Mouse (Mus musculus) gastrocnemius, postnatal 4 days (tissue): Measurements from ENCODE around the gene 1700092M07Rik. TPM values are rescaled to one million over a fixed set of nuclear protein-coding genes. Genes with fewer than 3 reads are reported as not detected.

Experiments used
- DNase-seq, 2 experiments: peaks; one replicate each; pipeline ENCODE4 v3.0.0; 2021 to 2022; ENCODE audit warnings: low spot score in 2 of 2, mixed read lengths in 2 of 2
- total RNA-seq, 2 experiments: library from RNA; stranded (reverse); gene quantifications; 2 replicates each; pipeline ENCODE4 v1.2.3; 2021

The 1700092M07Rik gene
- total RNA-seq, 2 experiments from 2014 or later, result 2.5 TPM; not detected in 1

DNA sequence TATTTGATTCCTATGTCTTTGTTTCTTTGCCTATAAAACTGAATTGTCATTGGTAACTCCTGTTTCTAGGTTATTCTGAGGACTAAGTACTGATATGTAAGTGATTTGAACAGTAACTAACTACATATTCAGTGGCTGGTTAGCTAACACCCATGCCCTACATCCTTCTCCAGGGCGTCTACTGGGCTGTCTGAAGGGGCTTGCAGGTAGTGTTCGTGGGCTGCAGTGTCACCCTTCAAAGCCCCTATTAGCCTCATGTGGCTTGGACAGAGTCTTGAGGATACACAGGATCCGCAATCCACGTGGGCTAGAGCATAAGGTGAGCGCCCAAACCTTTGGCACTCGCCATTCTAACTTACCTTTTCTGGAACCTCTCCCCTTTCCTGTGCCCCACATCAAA, 872 bp upstream of the 1700092M07Rik start:
- DNase-seq, result no peak

DNA sequence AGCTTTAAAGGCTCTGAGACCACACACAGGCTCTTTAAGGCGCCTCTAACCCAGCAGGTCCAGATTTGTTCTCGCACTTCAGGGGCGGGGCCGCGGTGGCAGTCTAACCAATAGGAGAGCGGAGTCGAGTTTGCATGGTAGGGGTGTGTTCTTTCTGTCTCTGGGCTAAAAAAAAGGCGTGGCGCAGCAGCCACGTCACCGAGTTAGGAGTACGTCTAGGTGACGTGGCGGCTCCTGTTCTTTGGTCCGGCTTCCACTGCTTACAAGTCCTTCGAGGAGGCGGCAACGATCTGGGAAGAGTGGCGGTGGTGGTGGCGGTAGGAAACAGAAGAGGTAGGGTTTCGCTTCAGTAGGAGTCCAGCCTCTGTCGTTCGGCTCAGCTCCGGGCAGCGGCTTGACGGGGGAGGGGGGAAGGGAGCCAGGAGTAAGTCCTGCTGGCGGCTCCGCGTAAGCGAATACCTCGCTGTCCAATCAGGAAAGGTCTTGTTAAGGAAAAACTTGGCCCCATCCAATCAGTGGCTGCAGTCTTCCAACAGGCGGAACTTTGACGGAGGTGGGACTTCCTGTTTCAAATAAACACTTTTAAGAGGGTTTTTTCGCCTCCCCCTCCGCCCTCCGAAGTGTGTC, 838 bp downstream of the 1700092M07Rik start, which contains the start of gene Stx5a:
TSS of gene Stx5a (plus strand) at position 171 of the 627 bp plus-strand sequence.
- peak; percentile 83 to 94 for DNase-seq

DNA sequence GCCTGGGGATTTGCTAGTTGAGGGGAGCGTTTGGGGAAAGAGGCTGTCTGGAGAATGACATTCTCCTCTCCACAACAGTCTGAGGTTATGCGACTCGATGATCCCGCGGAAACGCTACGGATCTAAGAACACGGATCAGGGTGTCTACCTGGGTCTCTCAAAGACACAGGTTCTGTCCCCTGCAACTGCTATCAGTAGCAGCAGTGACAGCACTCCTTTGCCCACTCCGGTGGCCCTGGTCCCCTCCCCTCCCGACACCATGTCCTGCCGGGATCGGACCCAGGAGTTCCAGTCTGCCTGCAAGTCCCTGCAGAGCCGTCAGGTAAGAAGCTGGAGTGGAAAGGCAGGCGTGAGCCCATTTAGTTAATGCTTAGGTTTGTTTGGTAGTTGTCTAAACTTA, 1.7 kb downstream of the 1700092M07Rik start:
- DNase-seq, result peak in 1 of 2 experiments; percentile 13

DNA sequence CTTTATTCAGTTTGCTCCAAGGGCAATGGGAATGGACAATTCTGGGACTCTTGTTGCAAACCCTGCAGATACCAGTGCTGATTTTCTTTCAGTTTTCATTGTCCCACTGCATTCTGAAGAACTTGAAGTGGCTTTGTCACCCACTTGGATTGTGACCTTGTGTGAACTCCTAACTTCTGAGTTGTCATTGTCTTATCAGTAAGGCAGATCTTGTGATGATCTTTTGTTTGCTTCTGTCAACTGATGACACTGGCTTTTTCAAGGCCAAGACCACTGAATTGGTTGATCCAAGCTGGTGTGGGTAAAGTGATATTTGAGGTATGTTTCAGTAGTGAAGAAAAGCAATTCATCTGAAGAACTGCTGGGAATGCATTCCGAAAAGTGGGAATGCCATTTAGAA, 4.9 kb downstream of the 1700092M07Rik start:
- DNase-seq, result no peak

DNA sequence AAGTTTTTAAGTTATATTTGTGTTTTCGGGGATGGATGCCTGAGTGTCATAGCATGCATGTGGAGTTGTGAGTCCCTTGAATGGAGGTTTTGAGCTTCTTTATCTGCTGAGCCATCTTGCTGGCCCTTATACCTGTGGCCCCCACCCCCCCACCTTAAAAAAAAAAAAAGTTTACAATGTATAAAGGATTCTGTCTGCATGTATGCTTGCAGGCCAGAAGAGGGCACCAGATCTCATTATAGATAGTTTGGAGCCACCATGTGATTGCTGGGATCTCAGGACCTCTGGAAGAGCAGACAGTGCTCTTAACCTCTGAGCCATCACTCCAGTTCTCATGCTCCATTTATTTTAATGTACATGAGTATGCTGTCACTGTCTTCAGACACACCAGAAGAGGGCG, 6.8 kb downstream of the 1700092M07Rik start:
- DNase-seq, result no peak

DNA sequence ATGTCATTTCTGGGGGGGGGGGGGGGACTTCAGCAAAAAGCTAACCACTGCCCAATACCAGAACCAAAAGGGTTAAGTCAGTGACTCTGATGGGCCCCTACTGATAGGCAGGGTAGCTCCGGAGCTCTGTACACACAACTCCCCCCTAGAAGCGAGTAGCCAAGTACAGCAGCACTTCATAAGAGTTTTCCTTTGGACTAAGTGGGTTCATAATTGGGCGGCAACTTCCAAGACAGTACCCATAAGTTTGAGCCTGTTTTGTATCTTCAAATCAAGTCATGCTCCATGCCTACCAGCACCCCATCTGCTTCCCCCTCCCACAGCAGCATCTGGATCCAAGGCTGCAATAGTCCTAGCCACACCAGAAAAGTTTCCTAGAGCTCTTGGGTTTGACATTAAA, 15.1 kb downstream of the 1700092M07Rik start:
- no peak for DNase-seq

DNA sequence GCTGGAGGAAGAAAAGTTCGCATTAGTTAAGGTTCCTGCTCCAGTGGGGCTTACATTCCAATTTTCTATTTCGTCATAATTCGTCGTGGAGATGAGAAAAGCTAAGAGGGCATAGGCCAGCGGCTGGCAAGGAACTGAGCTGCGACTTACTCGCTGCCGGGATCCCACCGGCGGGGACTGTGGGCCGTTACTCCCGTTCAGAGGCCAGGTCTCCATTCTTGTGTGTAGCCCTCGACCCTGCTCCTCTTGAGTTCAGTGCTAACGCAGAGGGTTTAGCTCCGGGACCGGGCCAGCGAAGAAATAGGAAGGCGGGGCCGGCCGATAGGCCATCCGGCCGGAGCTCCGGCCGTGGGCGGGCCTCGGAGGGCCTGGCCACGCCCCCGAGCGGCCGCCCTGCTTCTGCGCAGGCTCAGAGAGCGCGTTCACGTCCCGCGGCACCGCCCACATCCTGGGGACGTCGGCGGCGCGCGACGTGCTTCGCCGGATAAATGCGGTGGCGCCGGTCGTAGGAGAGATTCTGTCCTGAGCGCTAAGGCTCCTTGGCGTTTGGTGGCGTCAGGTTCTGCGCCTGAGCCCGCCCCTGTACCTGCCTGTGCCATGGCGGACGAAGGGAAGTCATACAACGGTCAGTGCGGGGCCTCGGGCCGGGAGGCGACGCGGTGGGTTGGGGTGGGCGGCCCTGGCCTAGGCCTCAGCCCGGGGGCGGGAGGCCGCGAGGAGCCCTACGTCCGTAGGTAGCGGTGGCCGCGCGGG, 16.3 kb downstream of the 1700092M07Rik start, which contains the start of gene Nxf1:
TSS of gene Nxf1 (plus strand) at position 439 of the 753 bp plus-strand sequence.
- DNase-seq, result peak; percentile 91 to 95

DNA sequence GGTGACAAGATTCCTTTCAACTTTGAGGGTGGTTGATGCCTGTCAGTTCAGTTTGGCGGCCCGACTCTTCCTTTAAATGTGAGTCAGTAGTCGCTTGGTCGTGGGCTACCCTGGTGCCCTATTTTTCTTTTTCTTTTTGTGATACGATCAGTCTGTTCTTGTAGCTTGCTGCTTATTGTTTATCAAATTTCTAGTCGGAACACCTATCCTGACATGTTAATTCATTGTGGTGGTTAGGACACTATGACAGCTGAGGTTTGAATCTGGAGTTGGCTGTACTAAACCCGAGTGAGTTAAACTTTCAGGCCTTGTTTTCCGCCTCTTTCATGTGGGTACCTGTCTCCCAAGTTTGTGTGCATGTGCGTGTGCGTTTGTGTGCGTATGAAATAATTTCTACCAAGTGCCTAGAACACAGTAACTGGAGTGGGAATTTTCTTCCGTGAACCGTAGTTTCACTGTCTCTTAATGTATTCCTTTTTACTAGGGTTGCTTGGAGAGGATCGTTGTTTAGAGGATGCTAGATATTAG, 17.0 kb downstream of the 1700092M07Rik start:
- no peak for DNase-seq

DNA sequence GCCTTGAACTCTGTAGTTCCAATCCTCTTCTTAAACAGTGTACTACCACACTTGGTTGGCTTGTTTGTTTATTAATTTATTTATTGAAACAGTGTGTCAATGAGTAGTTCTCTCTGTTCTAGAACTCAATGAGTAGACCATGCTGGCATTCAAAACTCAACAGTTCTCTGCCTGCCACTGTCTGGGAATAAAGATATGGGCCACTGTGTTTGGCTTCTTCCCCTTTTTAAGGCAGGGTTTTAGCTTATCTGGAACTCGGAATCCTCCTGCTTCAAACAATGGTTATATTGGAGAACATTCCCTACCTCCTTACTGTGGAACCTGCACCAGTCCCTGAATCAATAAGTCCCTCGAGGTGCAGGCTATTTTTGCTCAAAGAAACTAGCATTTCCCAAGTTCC, 18.4 kb downstream of the 1700092M07Rik start:
- no peak for DNase-seq

DNA sequence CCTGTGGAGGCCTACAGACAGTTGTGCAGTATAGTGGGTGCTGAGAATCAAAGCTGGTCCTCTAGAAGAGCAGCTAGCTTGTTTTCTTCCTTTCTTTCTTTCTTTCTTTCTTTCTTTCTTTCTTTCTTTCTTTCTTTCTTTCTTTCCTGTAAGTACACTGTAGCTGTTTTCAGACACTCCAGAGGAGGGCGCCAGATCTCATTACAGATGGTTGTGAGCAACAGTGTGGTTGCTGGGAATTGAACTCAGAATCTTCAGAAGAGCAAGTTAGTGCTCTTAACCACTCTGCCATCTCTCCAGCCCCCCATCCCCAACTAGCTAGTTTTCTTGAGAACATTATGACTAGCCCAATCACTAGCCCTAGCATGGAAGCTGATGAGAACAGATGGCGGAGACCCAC, 20.2 kb downstream of the 1700092M07Rik start:
- DNase-seq, result no peak

DNA sequence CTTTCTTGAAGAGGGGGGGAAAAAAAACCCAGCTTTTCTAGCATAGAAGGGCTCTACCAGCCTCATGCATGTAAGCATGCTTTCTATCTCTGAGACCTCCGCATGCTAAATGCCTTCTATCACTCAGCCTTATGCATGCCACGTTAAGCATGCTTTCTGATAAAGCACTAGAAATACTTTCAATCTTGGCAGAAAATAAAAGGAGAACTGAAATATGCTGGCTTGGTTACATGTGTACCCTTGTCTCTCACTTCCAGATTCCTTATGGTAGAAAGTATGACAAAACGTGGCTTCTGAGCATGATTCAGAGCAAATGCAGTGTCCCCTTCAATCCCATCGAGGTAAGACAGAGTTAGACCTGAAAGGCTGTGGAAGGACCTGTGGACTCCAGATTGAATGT, 22.8 kb downstream of the 1700092M07Rik start:
- no peak for DNase-seq

DNA sequence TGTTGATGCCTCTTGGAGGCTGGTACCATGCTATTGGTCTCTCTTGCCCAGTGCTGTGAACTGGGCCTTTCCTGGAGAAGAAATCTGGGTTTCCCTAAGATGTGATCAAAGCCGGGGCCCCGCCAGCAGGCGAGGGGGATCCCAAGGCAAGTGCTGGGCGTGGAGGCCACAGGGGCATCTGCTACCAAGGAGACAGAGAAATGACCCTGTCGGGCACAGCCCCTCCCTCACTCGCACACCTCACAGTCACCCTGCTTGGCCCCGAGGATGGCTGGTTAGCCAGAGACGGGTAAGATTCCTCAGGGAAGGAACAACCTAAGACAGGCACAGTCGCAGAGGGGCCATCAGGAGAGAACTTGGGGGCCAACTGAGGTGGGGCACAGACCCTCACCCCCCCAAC, 25.0 kb downstream of the 1700092M07Rik start:
- DNase-seq, result no peak

DNA sequence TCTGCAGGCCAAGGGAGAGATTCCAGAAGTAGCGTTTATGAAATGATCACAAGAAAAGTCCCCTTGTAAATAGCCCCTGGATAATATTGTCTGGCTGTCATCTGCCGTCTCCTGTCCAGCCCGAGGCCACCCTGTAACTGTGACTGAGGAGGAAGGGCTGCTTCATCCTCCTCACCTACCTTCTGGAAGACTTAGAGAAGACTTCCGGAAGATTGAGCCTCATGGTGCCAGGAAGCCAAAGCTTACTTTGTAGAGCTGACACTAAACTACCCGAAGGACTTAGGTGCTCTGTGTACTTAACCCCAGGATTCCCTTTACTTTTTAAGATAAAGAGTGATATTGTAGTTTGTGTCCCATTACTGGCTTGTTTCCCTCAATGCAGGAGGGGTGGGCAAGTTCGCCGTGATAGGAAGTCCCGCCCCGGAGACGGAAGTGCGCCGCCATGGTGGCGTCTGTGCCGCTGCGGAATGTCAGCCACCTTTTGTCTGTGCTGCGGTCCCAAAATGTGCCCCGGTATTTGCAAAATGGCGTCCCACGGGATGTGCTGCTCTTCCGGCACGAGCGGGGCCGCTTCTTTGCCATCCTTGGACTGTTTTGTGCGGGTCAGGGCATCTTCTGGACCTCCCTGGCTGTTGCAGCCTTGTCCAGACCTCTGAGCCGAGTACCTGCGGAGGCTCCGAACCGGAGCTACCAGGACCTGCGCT, 30.2 kb downstream of the 1700092M07Rik start, which contains the start of gene Tmem223:
TSS of gene Tmem223 (plus strand) at position 430 of the 704 bp plus-strand sequence.
- peak; percentile 63 to 79 for DNase-seq

DNA sequence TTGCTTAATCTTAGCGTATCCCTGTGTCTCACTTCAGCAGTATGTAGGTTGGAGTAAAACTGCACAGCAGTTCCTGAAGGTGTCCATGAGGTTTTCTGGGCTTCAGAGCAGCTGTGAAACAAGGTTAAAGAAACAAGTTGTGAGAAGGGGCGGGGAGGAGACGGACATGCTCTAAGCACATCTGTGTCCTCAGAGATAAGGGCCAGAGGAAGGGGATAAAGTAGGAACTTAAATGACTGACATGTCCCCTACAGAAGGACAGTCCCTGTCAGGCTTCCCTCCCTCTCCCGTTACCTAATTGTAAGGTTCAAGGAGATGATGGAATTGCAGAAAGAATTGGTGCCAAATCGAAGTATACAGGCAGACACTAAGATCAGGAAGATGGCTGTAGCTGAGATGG, 32.5 kb downstream of the 1700092M07Rik start:
- no peak for DNase-seq

DNA sequence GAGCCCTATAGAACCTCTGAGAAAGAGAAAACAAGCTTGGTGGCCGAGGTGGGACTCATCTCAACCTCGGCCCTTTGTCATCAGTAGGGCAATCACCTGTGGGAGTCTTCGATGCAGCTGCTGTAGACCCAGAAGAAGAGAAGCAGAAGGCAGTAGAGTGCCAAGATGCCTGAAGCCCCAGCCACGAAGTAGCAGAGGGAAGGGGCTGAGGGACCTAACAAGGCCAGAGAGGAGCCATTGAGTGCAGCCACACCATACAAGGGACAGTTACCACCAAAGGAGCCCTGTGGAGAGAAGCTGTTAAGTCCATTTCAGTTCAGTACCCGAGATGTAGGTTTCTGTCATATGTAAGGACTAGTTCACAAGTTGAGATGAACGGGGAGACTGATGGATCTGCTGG, 32.9 kb downstream of the 1700092M07Rik start:
- DNase-seq, result no peak

DNA sequence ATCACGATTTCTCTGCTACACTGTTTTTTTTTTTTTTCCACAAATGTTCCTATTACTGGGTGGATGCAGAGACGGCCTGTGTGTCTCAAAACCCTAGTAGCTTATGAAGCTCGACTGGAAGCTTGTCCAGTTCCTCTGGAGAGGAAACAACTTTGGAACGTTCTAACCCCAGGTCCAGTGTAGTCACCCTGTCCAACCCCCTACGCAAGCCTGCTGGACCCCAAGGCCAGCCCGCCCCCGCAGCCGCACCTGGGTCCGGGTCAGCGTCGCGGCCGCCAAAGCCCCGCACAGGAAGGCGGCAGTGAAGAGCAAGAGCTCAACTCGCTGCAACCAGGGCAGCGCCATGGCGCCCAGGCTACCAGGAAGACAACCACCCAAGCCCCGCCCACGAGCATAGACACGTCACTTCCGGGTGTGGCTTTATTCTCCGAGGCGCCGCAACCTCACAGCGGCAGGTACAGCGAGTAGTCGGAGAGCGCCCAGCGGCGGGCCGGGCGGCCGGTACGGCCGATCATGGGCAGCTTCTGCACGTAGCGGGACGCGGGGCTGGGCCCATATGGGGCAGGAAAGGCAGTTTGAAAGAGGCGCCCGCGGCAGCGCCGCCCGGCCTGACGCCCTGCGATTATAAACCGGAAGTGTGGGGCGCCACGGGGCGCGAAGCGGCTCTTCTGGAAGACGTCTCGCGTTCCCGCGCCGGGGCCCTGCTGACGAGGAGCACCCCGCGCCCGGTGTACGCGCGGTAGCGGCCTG, 33.7 kb downstream of the 1700092M07Rik start, which contains the start of gene Tmem179b:
TSS of gene Tmem179b (minus strand) at position 382 of the 750 bp plus-strand sequence.
- peak; percentile 91 to 97 for DNase-seq

DNA sequence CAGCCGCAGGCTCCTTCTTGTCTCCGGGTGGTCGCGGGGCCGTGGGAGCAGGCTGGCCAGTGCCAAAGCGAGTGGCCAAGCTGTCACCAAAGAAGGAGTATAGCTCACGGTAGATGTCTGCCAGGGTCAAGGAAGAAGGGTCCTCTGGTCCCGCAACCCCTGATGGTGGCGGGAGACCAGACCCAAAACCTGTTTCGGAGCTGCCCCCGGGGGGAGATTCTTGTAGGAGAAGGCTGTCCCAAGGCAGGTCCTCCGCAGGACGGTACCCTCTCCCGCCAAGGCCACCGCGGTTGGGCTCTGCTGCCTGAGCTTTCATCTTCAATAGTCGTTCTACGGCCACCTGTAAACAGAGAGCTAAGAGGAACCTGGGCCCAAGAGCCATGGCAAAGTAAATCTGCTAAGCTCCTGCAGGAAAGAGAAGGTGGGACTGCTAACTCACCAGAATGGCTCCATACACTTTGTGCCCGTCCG, 34.5 kb downstream of the 1700092M07Rik start:
- DNase-seq, result no peak

DNA sequence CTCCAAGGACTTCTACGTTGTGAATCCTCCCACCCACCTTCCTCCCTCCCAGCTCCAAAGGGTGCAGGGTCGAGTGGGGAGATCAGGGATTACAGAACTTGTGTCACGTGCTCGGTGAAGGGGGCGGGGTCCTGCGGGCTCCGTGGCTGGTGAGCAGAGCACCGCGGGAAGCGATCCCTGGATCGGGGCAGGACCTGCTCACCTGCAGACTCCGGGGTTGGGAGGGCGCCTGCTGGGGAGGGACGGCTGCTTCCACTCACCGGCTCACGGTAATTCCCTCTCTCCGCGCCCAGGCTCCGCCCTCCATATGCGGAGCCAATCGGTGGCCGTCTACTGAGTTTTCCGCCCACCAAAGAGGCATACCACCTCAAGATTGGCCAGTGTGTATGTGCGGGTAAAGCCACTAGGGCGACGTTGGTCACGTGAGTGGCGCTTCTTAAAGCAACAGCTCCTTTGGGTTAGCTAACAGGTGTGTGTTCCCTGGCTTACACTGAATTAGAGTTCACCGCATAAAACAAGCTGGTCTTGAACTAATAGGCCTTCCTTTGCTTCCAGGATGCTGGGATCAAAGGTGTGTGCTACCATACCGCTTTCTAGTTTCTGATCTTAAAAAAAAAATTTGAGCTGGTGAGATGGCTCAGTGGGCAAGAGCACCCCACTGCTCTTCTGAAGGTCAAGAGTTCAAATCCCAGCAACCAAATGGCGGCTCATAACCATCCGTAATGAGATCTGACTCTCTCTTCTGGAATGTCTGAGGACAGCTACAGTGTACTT, 45.7 kb downstream of the 1700092M07Rik start, which contains the start of gene Taf6l:
TSS of gene Taf6l (minus strand) at position 410 of the 774 bp plus-strand sequence.
- DNase-seq, result peak; percentile 54 to 86

DNA sequence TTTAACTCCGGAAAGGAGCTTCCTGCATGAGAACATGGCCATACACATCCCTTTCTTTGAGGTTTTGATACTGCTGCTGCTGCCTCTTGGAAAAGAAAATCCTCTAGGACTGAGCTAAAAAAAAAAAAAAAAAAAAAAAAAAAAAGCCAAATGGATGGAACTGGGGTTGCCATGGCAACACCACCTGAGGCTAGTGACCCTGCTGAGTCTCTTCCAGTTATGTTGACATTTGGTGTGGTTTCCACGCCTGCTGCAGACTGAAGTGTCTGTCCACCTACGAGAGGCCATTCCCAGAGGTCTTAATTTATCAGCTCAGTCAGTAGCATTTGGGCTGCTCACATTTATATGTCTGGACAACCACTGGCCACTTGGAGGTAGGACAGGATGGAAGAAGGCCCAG, 48.0 kb downstream of the 1700092M07Rik start:
- no peak for DNase-seq

DNA sequence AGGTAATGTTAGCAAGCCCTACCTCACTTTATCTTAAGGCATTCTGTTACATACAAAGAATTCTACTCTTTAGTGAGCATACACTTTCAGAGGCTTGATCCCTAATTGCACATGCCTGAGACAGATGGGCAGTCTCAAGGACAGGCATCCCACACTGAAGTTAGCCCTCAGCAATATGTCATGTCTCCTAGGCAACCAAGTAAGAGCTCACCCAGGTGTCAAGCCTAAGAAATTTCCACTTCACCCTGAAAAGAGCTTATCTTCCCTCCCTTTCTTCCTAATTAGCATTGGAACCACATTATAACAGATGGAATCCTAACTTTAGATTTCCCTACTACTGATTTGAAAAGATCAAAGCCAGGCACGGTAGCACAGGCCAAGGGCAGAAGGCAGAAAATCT, 48.7 kb downstream of the 1700092M07Rik start:
- DNase-seq, result no peak
